Mouse (Mus musculus) embryonic stem cell, embryonic (primary cell): ENCODE results near the gene Olfr1418.

ENCODE experiments used
- CTCF ChIA-PET, 4 experiments: fragments of 300-600 bp in 2 of 4; fragments of 350-600 bp in 2 of 4; sonication (Branson Sonifier 250); formaldehyde crosslinking; loops; one replicate each; lab custom pipeline; 2022; ENCODE audit warnings: inconsistent platforms in 2 of 4; lab: Charles Lee
- POLR2A ChIA-PET, 4 experiments: fragments of 300-600 bp in 2 of 4; fragments of 350-600 bp in 2 of 4; sonication (Branson Sonifier 250); formaldehyde crosslinking; loops; one replicate each; lab custom pipeline; 2022; ENCODE audit warnings: antibody characterized with exemption in 4 of 4, inconsistent platforms in 1 of 4; lab: Charles Lee

Gene Olfr1418

GRCm38 (mm10) chr19:11816706-11817105, 44.2 kb downstream of the Olfr1418 start:
- CTCF ChIA-PET, result interaction anchor here in 1 of 4 experiments (0.6 to 5.1 kb wide), 3 partner anchors 8 to 1577 kb away, joined by 5 to 72 read pairs (median 56); no protein-coding TSS in a partner anchor
- POLR2A ChIA-PET, result interaction anchor here in 2 of 4 experiments (0.6 to 11.6 kb wide), 10 partner anchors 11 to 191 kb away, joined by 3 to 377 read pairs (median 34); partner anchors contain the start of genes Mrpl16 (in 1 of the 2) and Patl1 (in 1 of the 2)

- ChIA-PET POLR2A (interaction anchor here in 3 of 4 experiments (0.6 to 11.6 kb wide), 7 partner anchors 9 to 157 kb away, joined by 3 to 377 read pairs (median 5); partner anchors contain the start of gene Patl1 (in 1 of the 3)), CTCF (interaction anchor here in 2 of 4 experiments (0.6 kb wide), 2 partner anchors 201 to 204 kb away, joined by 3 to 12 read pairs; no protein-coding TSS in a partner anchor)
Measured at GRCm38 (mm10) chr19:11814742-11815333, 46.0 kb downstream of the Olfr1418 start.

DNA sequence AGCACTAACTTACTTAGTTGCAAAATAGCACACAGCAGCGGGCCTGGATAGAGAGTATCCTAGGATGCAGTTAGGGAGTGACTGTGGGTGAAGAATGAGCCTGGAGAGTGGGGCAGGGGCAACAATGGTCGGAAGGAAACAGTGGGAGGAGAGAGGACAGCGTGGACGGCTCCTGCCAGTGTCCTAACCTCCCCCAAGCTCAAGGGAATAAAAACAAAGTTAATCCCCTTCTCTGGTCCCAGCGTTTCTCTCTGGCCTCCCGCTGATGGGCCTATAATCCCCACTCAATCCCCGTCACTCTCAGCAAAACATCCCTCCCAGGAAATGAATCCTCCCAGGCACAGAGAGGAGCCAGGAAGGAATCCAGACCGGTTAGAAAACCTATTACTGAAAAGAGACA, 47.2 kb downstream of the Olfr1418 start:
- ChIA-PET POLR2A (interaction anchor here in 3 of 4 experiments (0.7 to 1.9 kb wide), 12 partner anchors 8 to 1403 kb away, joined by 3 to 8 read pairs (median 4); partner anchors contain the start of gene Patl1 (in 1 of the 3)), CTCF (interaction anchor here in 2 of 4 experiments (0.7 to 1.0 kb wide), 2 partner anchors 10 to 54 kb away, joined by 3 to 7 read pairs; no protein-coding TSS in a partner anchor)

DNA sequence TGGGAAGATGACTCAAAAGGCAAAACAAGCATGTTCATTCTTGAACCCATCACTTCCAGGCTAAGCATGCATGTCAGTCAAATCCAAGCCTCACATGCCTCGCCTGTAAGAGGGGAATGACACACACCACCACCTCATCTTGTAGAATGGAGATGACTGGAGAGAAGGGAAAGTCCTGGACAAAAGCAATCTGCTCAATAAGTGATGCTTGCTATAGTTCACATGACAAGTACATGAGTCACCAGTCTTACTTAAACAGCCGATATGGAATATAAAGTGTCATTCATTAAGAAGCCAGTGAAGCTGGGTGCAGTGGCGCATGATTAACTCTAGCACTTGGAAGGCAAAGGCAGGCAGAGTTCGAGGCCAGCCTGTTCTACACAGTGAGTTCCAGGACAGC, 47.7 kb downstream of the Olfr1418 start:
- CTCF ChIA-PET, result interaction anchor here in 1 of 4 experiments (0.7 kb wide), 1 partner anchor 54 kb away, joined by 7 read pairs; no protein-coding TSS in a partner anchor
- POLR2A ChIA-PET, result interaction anchor here in 3 of 4 experiments (0.7 to 1.9 kb wide), 9 partner anchors 8 to 1403 kb away, joined by 3 to 8 read pairs (median 5); partner anchors contain the start of gene Patl1 (in 1 of the 3)

DNA sequence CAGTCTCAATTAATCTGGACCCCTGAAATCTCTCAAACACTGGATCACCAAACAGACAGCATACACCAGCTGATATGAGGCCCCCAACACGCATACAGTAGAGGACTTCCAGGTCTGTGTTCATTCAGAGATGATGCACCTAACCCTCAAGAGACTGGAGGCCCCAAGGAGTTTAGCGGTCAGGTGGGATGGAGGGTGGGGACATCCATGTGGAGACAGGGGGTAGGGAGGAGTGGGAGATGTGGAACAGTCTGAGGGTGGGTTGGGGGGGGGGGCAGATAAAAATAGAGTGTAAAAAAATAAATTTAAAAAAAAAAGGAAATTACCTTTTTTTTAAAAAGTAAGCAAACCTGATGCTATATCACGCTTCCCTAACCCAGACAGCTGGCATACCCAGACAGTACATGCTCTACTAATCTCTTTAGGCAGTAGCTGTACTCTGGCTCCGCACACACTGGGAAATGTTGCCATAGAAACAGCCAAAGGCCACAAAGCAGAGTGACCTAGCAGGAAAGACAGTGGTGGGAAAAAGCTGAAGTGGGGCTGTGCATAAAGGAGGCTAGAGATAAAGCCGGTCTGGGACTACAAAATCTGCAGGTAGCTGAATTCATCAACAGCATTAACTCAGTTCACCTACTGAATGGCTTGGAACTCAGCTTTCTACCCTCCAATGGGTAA, 49.0 kb downstream of the Olfr1418 start:
- ChIA-PET CTCF (interaction anchor here in 3 of 4 experiments (0.5 to 1.1 kb wide), 4 partner anchors 8 to 35 kb away, joined by 3 to 4 read pairs (median 4); no protein-coding TSS in a partner anchor), POLR2A (interaction anchor here in 3 of 4 experiments (0.8 to 1.5 kb wide), 9 partner anchors 9 to 199 kb away, joined by 3 to 9 read pairs (median 5); no protein-coding TSS in a partner anchor)

- CTCF ChIA-PET, result interaction anchor here in 2 of 4 experiments (0.5 to 4.6 kb wide), 3 partner anchors 8 to 78 kb away, joined by 3 to 56 read pairs (median 3); partner anchors contain the start of gene Stx3 (in 1 of the 2)
- POLR2A ChIA-PET, result interaction anchor here in 3 of 4 experiments (0.6 to 12.5 kb wide), 7 partner anchors 8 to 155 kb away, joined by 3 to 377 read pairs (median 5); partner anchors contain the start of genes Stx3 (in 2 of the 3) and Osbp (in 1 of the 3)
Measured at GRCm38 (mm10) chr19:11810856-11811255, 50.0 kb downstream of the Olfr1418 start.

- ChIA-PET CTCF (interaction anchor here (0.5 to 4.6 kb wide), 6 partner anchors 8 to 176 kb away, joined by 3 to 56 read pairs (median 4); partner anchors contain the start of gene Stx3 (in 2 of the 4)), POLR2A (interaction anchor here in 3 of 4 experiments (0.6 to 12.5 kb wide), 10 partner anchors 8 to 200 kb away, joined by 3 to 377 read pairs (median 5); partner anchors contain the start of genes Stx3 (in 2 of the 3) and Osbp (in 1 of the 3))
Measured at GRCm38 (mm10) chr19:11810003-11810758, 50.7 kb downstream of the Olfr1418 start.

GRCm38 (mm10) chr19:11808452-11808851, 52.4 kb downstream of the Olfr1418 start:
- ChIA-PET POLR2A (interaction anchor here in 3 of 4 experiments (0.6 to 12.5 kb wide), 12 partner anchors 10 to 203 kb away, joined by 3 to 377 read pairs (median 12); partner anchors contain the start of genes Stx3 (in 3 of the 3), Osbp (in 1 of the 3) and Patl1 (in 1 of the 3)), CTCF (interaction anchor here in 3 of 4 experiments (1.0 to 4.6 kb wide), 4 partner anchors 10 to 11 kb away, joined by 4 to 56 read pairs (median 18); partner anchors contain the start of gene Stx3 (in 2 of the 3))

- POLR2A ChIA-PET, result interaction anchor here (0.8 to 12.5 kb wide), 23 partner anchors 10 to 260 kb away, joined by 3 to 377 read pairs (median 5); partner anchors contain the start of genes Stx3 (in 3 of the 4), Osbp (in 2 of the 4) and Patl1 (in 1 of the 4)
- CTCF ChIA-PET, result interaction anchor here in 3 of 4 experiments (0.6 to 4.6 kb wide), 5 partner anchors 11 to 567 kb away, joined by 4 to 56 read pairs (median 12); partner anchors contain the start of gene Stx3 (in 2 of the 3)
Measured at GRCm38 (mm10) chr19:11807822-11808221, 53.0 kb downstream of the Olfr1418 start.

GRCm38 (mm10) chr19:11807251-11807650, 53.6 kb downstream of the Olfr1418 start:
- ChIA-PET POLR2A (interaction anchor here (0.6 to 12.5 kb wide), 24 partner anchors 10 to 870 kb away, joined by 3 to 377 read pairs (median 4); partner anchors contain the start of genes Stx3 (in 3 of the 4), Osbp (in 2 of the 4) and Patl1 (in 1 of the 4)), CTCF (interaction anchor here (1.0 to 4.6 kb wide), 4 partner anchors 11 to 13 kb away, joined by 4 to 56 read pairs (median 12); partner anchors contain the start of gene Stx3 (in 2 of the 4))

GRCm38 (mm10) chr19:11804423-11804822, 56.4 kb downstream of the Olfr1418 start:
- ChIA-PET CTCF (interaction anchor here in 3 of 4 experiments (0.5 to 2.8 kb wide), 8 partner anchors 10 to 207 kb away, joined by 3 to 13 read pairs (median 4); partner anchors contain the start of gene Stx3 (in 2 of the 3)), POLR2A (interaction anchor here (0.8 to 12.5 kb wide), 25 partner anchors 9 to 905 kb away, joined by 3 to 377 read pairs (median 6); partner anchors contain the start of genes Stx3 (in 4 of the 4), Osbp (in 2 of the 4) and Patl1 (in 1 of the 4))
